Mouse (Mus musculus): ENCODE data around the gene Hmgcll1. TPM values are rescaled to one million over a fixed set of nuclear protein-coding genes. Genes with fewer than 3 reads are reported as not detected.
"Not testable (repeated sequence)": the region's sequence is repeated elsewhere in the genome, so short reads cannot be mapped to it uniquely, and the experiment has no call there.

Hmgcll1 gene
- polyA plus RNA-seq, 1 experiment: 0.05 TPM

DNA sequence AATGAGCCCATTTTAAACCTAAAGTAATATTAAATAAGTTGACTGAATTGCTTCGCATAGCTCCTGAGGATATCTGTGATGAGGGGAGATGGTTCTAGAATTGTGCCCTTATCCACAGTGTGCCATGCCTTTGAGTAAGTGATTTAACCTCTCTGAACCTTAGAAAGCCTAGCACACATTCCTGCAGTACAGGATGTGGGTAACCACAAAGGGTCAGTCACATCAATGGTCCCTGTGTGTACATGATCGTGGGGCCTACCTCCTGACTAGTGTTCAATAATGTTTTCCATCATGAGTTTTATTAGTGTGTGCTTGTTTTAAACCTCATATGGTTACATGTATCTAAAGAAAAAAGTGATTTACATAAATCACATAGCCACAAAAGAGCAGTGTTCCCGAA, 46.3 kb downstream of the Hmgcll1 start:
- TF ChIP-seq CTCF (IDR thresholded peaks at IDR 0.05; ENCODE audit: borderline replicate concordance, control insufficient read depth, extremely low read depth, insufficient read depth, low read length, poor library complexity): no peak
- TF ChIP-seq POLR2A (IDR thresholded peaks at IDR 0.05; ENCODE audit: control insufficient read depth, extremely low read depth, insufficient read depth, low read length, poor library complexity): no peak
- 31% methylated on average over 3 of the region's 3 CpGs for WGBS
- Histone ChIP-seq H3K36me3 (ENCODE audit: control insufficient read depth, insufficient read depth, low read length) (no peaks in the 10 kb centered on the region), H3K27me3 (ENCODE audit: control insufficient read depth, insufficient read depth, low read length) (no peaks in the 10 kb centered on the region), H3K27ac (ENCODE audit: control insufficient read depth, insufficient read depth, low read length) (no peak overlapping the region), H3K4me1 (replicated peaks; ENCODE audit: control insufficient read depth, insufficient read depth, low read length) (no peaks in the 10 kb centered on the region), H3K4me3 (ENCODE audit: control insufficient read depth, insufficient read depth, low read length) (no peak overlapping the region)
- DNase-seq: no peak

DNA sequence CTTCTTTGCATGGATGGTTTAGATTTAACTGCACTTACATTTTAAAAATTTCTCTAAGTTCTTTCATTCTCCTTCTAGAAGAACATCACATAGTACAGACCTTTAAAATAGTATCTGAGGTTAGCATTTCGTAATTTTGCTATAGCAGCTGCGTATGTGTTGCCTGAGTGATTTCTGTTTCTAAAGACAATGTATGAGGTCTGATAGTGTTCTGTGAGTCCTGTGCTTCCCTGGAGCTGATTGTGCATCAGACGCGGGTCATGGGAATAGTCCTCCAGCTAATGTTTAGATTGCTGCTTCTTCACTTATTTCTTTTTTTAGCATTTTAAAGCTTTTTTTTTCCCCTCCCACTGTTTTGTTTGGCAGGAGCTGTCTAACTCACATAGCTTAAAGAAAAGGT, 46.8 kb downstream of the Hmgcll1 start:
- Histone ChIP-seq H3K27ac (ENCODE audit: control insufficient read depth, insufficient read depth, low read length) (no peak overlapping the region), H3K36me3 (ENCODE audit: control insufficient read depth, insufficient read depth, low read length) (no peaks in the 10 kb centered on the region), H3K4me3 (ENCODE audit: control insufficient read depth, insufficient read depth, low read length) (no peak overlapping the region), H3K4me1 (replicated peaks; ENCODE audit: control insufficient read depth, insufficient read depth, low read length) (no peaks in the 10 kb centered on the region), H3K27me3 (ENCODE audit: control insufficient read depth, insufficient read depth, low read length) (no peaks in the 10 kb centered on the region)
- DNase-seq: no peak
- WGBS: 94% methylated on average over 4 of the region's 4 CpGs
- TF ChIP-seq CTCF (IDR thresholded peaks at IDR 0.05; ENCODE audit: borderline replicate concordance, control insufficient read depth, extremely low read depth, insufficient read depth, low read length, poor library complexity) (no peak), POLR2A (IDR thresholded peaks at IDR 0.05; ENCODE audit: control insufficient read depth, extremely low read depth, insufficient read depth, low read length, poor library complexity) (no peak)

DNA sequence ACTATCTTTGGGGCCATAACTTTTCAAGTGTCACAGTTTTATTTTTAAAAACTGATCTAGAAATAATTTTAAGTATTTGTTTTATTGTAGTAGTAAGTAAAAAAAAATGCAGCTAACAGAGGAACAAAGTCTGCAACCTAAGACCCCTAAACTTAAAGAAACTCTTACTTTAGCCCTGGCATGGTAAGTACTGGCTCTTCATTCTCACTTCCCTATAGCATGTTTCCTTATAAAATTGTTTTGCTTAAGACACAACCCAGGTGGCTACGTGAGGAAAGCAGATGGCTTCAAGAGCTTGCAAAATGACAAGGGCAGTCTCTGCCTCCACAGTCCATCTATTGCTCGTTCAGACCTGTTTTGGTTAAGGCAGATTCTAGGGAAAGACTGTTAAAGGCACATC, 49.5 kb downstream of the Hmgcll1 start:
- no peak for TF ChIP-seq POLR2A (IDR thresholded peaks at IDR 0.05; ENCODE audit: control insufficient read depth, extremely low read depth, insufficient read depth, low read length, poor library complexity)
- no peak for TF ChIP-seq CTCF (IDR thresholded peaks at IDR 0.05; ENCODE audit: borderline replicate concordance, control insufficient read depth, extremely low read depth, insufficient read depth, low read length, poor library complexity)
- 58% methylated on average over 2 of the region's 2 CpGs for WGBS

DNA sequence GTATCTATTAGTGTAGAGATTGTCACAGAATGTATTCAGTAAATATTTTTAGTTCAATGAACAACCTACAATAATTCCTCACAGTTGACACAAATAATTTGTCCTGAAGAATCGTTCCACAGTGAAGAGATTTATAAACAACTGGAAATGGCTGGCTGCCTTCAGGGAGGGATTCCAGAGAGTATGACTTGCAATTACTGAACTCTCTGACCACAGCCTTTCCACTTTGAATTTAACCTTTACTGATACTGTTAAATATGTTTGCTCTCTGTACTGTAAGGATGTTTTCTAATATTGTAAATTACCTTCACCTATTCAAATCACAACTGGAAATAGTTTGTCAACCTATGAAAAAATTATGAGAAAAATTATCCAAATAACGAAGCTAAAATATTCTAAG, 76.9 kb downstream of the Hmgcll1 start:
- no peak for DNase-seq
- H3K4me3 ChIP-seq (ENCODE audit: control insufficient read depth, insufficient read depth, low read length): no peak overlapping the region
- WGBS: 62% methylated on average over 2 of the region's 2 CpGs
- no peak overlapping the region for H3K27ac ChIP-seq (ENCODE audit: control insufficient read depth, insufficient read depth, low read length)
- H3K4me1 ChIP-seq (replicated peaks; ENCODE audit: control insufficient read depth, insufficient read depth, low read length): no peaks in the 10 kb centered on the region
- TF ChIP-seq CTCF (IDR thresholded peaks at IDR 0.05; ENCODE audit: borderline replicate concordance, control insufficient read depth, extremely low read depth, insufficient read depth, low read length, poor library complexity): no peak
- no peaks in the 10 kb centered on the region for H3K36me3 ChIP-seq (ENCODE audit: control insufficient read depth, insufficient read depth, low read length)
- H3K27me3 ChIP-seq (ENCODE audit: control insufficient read depth, insufficient read depth, low read length): no peaks in the 10 kb centered on the region

More for the DNA sequence above, 49.5 kb downstream of the Hmgcll1 start:
- H3K27me3 ChIP-seq (ENCODE audit: control insufficient read depth, insufficient read depth, low read length): no peaks in the 10 kb centered on the region
- no peak overlapping the region for H3K4me3 ChIP-seq (ENCODE audit: control insufficient read depth, insufficient read depth, low read length)
- DNase-seq: no peak
- no peak overlapping the region for H3K27ac ChIP-seq (ENCODE audit: control insufficient read depth, insufficient read depth, low read length)
- H3K4me1 ChIP-seq (replicated peaks; ENCODE audit: control insufficient read depth, insufficient read depth, low read length): no peaks in the 10 kb centered on the region
- H3K36me3 ChIP-seq (ENCODE audit: control insufficient read depth, insufficient read depth, low read length): no peaks in the 10 kb centered on the region

DNA sequence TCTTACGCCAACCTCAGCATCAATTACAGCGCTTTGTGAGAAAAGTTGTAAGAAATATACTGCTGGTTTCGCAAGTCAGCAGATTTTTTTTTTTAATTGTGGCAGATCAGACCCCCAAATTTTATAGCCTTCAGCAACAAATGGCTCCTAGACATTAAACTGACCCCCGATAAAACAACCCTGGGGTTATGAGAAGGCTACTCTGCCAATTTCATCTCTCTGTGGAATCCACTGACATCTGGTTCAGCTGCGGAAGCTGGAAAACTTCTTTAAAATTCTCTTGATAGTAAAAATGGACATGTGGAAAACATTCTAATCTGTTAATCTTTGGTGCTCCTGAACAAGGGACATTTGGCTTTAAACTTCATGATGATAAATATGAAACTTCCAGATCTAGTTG, 82.6 kb downstream of the Hmgcll1 start:
- no peak overlapping the region for H3K4me3 ChIP-seq (ENCODE audit: control insufficient read depth, insufficient read depth, low read length)
- no peaks in the 10 kb centered on the region for H3K27me3 ChIP-seq (ENCODE audit: control insufficient read depth, insufficient read depth, low read length)
- no peak overlapping the region for H3K27ac ChIP-seq (ENCODE audit: control insufficient read depth, insufficient read depth, low read length)
- TF ChIP-seq POLR2A (IDR thresholded peaks at IDR 0.05; ENCODE audit: control insufficient read depth, extremely low read depth, insufficient read depth, low read length, poor library complexity) (no peak), CTCF (IDR thresholded peaks at IDR 0.05; ENCODE audit: borderline replicate concordance, control insufficient read depth, extremely low read depth, insufficient read depth, low read length, poor library complexity) (no peak)
- no peaks in the 10 kb centered on the region for H3K4me1 ChIP-seq (replicated peaks; ENCODE audit: control insufficient read depth, insufficient read depth, low read length)
- no peak for DNase-seq
- no peaks in the 10 kb centered on the region for H3K36me3 ChIP-seq (ENCODE audit: control insufficient read depth, insufficient read depth, low read length)
- 95% methylated on average over 5 of the region's 5 CpGs for WGBS

DNA sequence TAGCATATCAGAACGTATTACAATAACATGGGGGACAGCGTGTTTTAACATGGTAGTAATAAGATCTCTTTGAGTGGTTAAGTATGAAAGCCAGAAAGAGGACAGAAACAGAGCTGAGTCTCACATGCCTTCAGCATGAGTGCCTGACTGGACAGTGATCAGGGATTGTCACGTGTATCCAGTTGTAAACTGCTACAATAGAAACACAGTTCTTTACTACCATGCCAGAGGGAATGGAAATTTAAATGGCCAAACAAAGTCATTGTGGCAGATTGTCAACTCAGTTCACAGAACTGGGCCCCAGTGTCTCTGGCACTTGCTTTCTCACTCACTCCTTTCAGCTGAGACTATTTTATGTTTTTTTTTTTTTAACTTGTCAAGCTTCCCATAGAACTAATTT, 85.3 kb downstream of the Hmgcll1 start:
- TF ChIP-seq POLR2A (IDR thresholded peaks at IDR 0.05; ENCODE audit: control insufficient read depth, extremely low read depth, insufficient read depth, low read length, poor library complexity) (no peak), CTCF (IDR thresholded peaks at IDR 0.05; ENCODE audit: borderline replicate concordance, control insufficient read depth, extremely low read depth, insufficient read depth, low read length, poor library complexity) (no peak)
- no peak for DNase-seq
- no peak overlapping the region for H3K4me3 ChIP-seq (ENCODE audit: control insufficient read depth, insufficient read depth, low read length)
- H3K27me3 ChIP-seq (ENCODE audit: control insufficient read depth, insufficient read depth, low read length): no peaks in the 10 kb centered on the region
- no peaks in the 10 kb centered on the region for H3K36me3 ChIP-seq (ENCODE audit: control insufficient read depth, insufficient read depth, low read length)
- H3K4me1 ChIP-seq (replicated peaks; ENCODE audit: control insufficient read depth, insufficient read depth, low read length): no peaks in the 10 kb centered on the region
- 87% methylated on average over 3 of the region's 3 CpGs for WGBS
- H3K27ac ChIP-seq (ENCODE audit: control insufficient read depth, insufficient read depth, low read length): no peak overlapping the region

DNA sequence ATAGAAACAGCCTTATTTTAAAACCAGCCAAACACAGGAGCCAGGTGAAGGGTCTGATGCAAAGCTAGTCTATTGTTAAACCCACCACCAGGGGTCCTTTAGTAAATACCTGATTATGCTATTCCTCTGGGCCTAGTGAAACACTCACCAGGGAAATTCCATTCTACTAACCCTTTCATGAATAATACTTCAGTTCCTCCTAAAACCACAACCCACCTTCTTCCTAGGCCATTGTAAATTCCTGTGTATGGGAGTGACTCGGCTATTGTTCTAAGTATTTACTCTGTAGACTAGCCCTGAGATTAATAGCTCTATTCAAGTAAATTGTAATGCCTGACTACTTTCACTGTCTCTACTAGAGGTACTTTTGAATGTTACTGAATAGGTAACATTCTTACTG, 89.8 kb downstream of the Hmgcll1 start:
- H3K36me3 ChIP-seq (ENCODE audit: control insufficient read depth, insufficient read depth, low read length); H3K27ac ChIP-seq (ENCODE audit: control insufficient read depth, insufficient read depth, low read length); H3K27me3 ChIP-seq (ENCODE audit: control insufficient read depth, insufficient read depth, low read length); DNase-seq; H3K4me3 ChIP-seq (ENCODE audit: control insufficient read depth, insufficient read depth, low read length); H3K4me1 ChIP-seq (replicated peaks; ENCODE audit: control insufficient read depth, insufficient read depth, low read length): not testable (repeated sequence)
- WGBS: 67% methylated on average over 1 of the region's 1 CpGs

Data from thymus, adult 2 months (tissue).